Mouse (Mus musculus) heart, postnatal 0 days (tissue): Measurements from ENCODE around the gene Pam.

Source experiments
- CTCF ChIP-seq: IDR thresholded peaks from 2 replicates; pipeline ENCODE4 v1.5.1; 2016; ENCODE audit warnings: antibody characterized with exemption, control low read depth, low read depth
- EP300 ChIP-seq: IDR thresholded peaks from 2 replicates; pipeline ENCODE4 v1.6.1; 2016; ENCODE audit warnings: antibody characterized with exemption, low read depth

DNA sequence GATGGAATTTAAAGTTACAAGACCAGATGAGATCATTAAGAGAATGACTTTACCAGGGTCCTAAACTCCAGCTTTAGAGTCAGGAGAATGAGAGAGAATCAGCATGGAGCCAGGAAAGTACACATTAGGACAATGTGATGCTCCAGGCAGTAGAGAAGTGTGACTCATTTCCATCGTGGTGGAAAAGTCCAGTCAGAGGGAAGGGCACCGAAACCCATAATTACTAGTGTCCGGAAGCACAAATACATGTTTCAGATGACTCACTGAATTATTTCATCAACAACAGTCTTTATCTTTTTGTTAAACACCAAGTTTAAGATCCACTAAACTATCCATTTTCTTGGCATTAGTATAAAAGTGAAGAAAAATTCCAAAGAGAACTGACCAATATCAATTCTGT lies 57.2 kb downstream of the Pam start:
- TF ChIP-seq CTCF (no peak), EP300 (no peak)
